Mouse (Mus musculus) ES-Bruce4 (cell line): ENCODE data around the gene A730061H03Rik.

Source experiments
- CTCF ChIP-seq: IDR thresholded peaks from one replicate; pipeline ENCODE4 v1.8.1; 2011; ENCODE audit warnings: low read depth, low read length
- EP300 ChIP-seq: IDR thresholded peaks from 2 replicates; pipeline ENCODE4 v1.6.1; 2011; ENCODE audit warnings: low read depth, low read length; ENCODE audit not compliant: insufficient read depth
- POLR2A ChIP-seq: IDR thresholded peaks from one replicate; pipeline ENCODE4 v1.8.1; 2011; ENCODE audit warnings: low read length; ENCODE audit not compliant: insufficient read depth

GRCm38 (mm10) chr14:55580731-55581130 lies 20.5 kb upstream of the A730061H03Rik start:
- TF ChIP-seq POLR2A (no peak), CTCF (no peak), EP300 (no peak)
